Mouse (Mus musculus) cerebellum, adult 9-11 months (tissue): ENCODE results near the gene Por.

ENCODE experiments used
- DNase-seq: peaks from one replicate; pipeline ENCODE4 v3.0.0; 2022

Gene Por

GRCm38 (mm10) chr5:135730278-135730677 is 60.4 kb downstream of the Por start:
- DNase-seq: peak; percentile 48

DNA sequence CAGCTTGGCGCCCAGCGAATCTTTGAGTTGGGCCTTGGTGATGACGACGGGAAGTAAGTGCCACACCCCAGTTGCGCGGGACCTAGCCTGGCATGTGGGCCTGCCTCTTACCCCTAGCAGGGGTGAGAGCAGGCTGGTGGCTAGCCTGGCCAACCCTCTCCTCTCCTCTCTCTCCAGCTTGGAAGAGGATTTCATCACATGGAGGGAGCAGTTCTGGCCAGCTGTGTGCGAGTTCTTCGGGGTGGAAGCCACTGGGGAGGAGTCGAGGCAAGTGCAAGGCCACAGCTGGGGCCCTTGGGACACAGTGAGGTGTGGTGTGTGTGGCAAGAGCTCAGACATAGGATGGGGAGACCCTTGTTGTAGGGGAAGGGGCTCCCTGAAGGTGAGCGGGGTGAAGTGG is 61.1 kb downstream of the Por start:
- DNase-seq: peak; percentile 10

GRCm38 (mm10) chr5:135731322-135731721 is 61.5 kb downstream of the Por start:
- peak; percentile 7 for DNase-seq

DNA sequence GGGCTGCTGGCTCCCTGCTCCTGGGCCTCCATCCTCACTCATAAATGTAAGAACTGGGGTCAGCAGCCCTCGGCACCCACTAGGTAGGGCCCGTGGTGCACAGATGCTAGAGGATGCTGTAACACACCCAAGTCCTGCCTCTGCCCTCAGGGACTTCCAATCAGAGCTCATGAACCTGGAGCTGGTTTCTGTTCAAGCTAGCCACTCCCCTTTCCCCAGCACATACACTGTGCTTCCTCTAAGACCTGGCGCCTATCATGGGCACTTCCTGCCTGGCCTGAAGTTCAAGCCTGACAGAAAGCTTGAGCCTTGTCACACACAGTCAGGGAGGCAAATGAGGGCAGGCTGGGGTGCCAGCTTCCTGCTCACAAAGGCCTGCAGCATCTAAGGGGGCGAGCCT is 63.2 kb downstream of the Por start:
- DNase-seq: peak; percentile 3

- peak; percentile 23 for DNase-seq
These were observed 64.3 kb downstream of the Por start for GRCm38 (mm10) chr5:135734057-135734680.

GRCm38 (mm10) chr5:135735741-135736140 is 65.9 kb downstream of the Por start:
- peak; percentile 16 for DNase-seq

DNA sequence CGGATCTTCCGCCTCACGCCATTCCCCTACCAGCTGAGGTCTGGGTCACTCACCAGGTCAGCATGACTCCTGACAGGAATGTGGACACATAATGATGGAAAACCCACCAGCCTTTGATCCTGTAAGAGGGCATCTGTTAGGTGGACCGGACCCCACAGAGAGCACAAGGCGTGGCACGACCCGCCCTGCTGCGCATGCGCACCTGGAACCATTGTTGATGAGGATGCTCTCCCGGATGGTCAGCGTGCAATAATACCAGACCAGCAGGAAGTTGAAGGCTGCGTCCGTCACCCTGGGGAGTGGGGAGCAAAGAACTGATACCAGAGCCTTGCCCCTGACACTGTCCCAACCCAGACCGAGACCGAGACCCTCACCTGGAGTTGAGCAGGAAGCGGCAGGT is 66.7 kb downstream of the Por start:
- DNase-seq: peak; percentile 7

- peak; percentile 25 for DNase-seq
These were observed 67.3 kb downstream of the Por start for GRCm38 (mm10) chr5:135737154-135737553.

DNA sequence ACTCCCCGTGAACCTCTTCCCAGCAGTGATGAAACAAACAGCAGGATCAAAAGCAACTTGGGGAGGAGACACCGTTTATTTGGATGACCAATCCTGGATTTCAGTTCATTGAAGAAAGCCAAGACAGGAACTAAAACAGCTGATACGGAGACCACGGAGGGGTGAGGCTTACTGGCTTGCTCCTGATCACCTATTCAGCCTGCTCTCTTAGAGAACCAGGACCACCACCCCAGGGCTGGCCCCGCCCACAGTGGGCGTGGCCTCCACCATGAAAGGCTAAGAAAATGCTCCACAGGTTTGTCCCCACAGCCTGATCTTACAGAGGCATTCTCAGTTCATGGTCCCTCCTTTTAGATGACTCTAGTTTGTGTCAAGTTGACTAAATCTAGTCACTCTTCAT is 68.4 kb downstream of the Por start:
- peak; percentile 7 for DNase-seq

- peak; percentile 7 for DNase-seq
These were observed 72.3 kb downstream of the Por start for GRCm38 (mm10) chr5:135742156-135742555.

GRCm38 (mm10) chr5:135742941-135743740 is 73.3 kb downstream of the Por start:
- DNase-seq: peak; percentile 53

DNA sequence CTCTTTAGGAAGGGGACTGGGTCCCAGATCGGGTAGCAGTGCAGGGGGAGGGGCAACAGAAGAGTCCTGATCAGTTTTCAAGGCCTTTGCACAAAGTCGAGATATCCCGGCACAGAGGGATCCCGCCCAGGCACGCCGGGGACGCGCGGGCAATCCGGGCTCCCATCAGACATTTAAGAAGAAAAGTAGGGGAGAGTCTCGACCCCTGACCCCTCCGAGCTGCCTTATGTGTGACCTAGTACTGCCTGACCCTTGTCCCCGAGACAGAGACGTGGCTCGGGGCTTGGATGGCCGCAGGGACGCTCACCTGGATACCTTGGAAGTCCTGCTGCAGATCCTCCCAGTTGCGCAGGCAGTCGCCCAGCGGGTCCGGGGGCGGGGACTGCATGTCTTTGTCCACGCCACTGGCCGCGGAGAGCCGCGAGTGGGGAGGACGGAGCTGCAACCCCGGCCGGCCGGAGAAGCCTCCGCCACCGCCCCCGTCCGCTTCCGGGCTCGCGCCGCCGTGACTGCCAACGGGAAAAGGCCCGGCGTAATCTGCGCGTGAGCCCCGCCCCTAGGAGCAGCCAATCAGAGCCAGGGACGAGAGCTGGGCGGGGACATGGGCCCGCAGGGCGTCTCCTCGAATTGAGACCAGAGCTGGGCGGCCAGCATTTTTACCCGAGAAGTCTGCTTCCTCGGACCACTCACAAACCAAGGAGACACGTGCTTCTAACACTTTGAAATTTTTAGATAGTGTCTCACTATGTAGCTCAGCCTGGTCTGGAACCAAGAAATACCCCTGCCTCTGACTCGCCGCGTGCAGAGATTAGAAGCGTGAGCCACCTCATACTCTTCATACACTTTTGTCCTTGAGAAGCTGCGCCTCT is 74.1 kb downstream of the Por start, which contains the start of gene Tmem120a:
Gene Tmem120a (minus strand): TSS at position 708 of the 869 bp plus-strand sequence.
- DNase-seq: peak; percentile 92

DNA sequence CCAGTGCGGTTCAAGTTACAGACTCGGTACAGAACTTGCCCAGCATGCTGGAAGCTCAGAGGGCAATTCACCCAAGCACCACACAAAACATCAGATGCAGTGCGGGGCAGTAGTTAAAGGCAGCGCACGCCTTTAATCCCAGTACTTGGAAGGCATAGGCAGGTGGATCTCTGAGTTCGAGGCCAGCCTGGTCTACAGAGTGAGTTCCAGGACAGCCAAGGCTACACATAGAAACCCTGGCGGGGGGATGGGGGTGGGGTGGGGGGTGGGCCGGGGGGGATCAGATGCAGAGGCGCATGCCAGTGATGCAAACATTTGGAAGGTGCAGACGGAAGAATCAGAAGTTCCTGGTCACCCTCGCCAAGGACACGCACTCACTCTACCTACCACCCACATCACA is 74.9 kb downstream of the Por start:
- DNase-seq: peak; percentile 26

GRCm38 (mm10) chr5:135751041-135751440 is 81.2 kb downstream of the Por start:
- DNase-seq: no peak

DNA sequence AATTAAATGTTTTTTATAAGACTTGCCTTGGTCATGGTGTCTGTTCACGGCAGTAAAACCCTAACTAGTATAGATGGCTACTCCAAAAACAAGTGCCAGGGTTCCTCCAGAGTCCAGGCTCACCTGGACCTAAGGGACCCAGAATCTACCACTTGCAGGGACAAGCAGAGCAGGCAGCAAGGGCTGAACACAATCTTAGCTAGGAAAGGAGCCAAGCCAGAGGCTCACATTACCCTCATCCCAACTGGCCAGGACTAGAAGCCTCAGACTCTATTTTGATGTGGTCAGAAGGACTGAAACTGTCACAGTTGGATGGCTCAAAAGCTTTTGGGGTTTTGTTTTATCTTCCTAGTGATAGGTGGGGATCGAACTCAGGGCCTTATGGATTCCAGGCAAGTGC is 81.8 kb downstream of the Por start:
- DNase-seq: no peak

- no peak for DNase-seq
These were observed 92.0 kb downstream of the Por start for GRCm38 (mm10) chr5:135761881-135762280.

DNA sequence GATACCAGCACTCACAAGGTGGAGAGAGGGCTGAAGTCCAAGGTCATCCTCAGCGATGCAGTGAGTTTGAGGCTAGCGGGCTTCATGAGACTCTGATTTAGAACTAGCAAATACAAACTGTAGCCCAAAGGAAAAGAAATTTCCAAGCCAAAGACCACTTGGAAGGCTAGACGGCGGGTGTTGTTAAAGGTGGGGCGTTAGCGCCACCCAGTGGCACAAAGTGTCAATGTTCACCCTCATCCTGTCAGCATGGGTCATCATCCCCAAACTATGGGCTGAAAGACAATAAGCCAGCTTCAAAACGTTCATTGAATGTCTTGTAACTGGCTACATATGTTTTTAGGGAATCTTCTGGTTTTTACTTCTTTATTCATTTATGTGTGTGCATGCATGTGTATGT is 93.7 kb downstream of the Por start:
- DNase-seq: no peak

DNA sequence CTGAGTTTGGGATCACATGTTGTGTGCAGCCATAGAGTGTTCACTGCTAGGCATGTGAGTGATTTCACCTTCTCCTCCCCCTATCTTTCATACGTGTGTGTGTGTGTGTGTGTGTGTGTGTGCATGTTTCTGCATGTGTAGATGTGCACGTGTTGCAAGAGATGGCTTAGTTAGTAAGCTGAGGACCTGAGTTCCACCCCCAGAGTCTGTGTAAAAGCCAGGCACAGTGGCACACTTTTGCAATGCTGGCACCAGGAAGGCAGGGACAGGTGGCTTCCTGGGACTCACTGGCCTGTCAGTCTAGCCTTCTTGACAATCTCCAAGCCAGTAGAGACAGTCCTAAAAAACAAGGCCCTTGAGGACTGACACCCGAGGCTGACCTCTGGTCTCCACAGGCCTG is 95.1 kb downstream of the Por start:
- no peak for DNase-seq

DNA sequence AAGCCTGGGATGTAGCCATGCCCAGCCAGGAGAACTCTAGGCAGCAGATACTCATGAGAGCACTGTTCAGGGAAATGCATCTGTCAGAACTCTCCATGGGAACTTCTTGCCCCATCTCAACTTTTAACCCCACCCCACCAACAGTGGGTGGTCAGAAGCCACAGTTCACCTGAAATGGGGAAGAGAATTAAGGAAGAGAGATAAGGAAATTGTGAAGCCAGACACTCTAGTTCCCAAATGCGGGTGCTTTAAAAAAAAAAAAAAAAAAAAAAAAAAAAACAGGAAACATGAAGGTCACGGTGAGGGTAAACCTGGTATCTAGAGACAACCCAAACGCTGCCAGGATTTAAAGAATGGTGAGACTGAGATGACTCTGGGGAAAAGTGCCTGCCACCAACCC is 102.7 kb downstream of the Por start:
- DNase-seq: no peak

DNA sequence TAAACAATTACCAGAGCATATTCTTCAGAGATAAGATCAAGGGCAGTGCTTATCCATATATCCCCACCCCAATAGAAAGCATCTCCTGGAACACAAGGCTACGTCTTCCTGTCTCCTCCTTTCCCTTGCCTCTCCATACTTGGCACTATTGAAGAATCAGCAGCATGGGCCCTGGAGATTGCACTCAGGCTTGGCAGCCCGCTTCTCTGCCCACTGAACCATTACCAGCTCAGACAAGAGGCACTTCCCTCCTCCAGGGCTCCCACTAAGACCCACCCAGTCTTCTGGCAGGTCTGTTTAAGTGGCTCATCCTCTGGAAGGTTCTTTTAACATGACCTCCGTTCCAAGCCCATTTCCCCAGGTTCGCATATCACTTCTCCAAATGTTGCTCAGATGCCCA is 106.7 kb downstream of the Por start:
- no peak for DNase-seq

- no peak for DNase-seq
These were observed 108.1 kb downstream of the Por start, which contains the start of gene Styxl1 for GRCm38 (mm10) chr5:135777796-135778470. Gene Styxl1, minus strand, starts transcription at chr5:135778385.
